Mouse (Mus musculus): ENCODE results near the gene Fam19a5. TPM values are rescaled to one million over a fixed set of nuclear protein-coding genes. Genes with fewer than 3 reads are reported as not detected.

Gene Fam19a5
- polyA plus RNA-seq, 1 experiment = 0.68 TPM

DNA sequence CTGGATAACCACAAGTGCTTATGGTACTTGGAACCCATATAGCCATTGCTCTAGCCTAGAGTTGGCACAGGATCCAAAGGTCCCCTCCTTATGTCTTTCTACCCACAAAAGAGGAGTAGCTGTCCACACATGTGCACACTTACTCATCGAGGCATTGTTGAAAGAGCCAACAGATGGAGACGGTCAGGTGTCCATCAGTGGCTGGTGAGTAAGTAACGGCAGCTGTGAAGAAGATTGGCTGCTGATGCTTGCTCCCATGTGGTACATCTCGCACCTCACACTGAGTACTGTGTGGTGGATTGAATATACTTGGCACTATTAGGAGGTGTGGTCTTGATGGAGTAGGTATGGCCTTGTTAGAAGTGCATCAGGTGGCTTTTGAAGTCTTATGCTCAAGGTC is 192.2 kb downstream of the Fam19a5 start:
- Histone ChIP-seq H3K4me3 (ENCODE audit: control insufficient read depth, low read depth, low read length) (no peak overlapping the region), H3K4me1 (ENCODE audit: control insufficient read depth, insufficient read depth, low read length) (no peaks in the 10 kb centered on the region), H3K36me3 (ENCODE audit: control insufficient read depth, insufficient read depth, low read length) (no peaks in the 10 kb centered on the region), H3K27me3 (ENCODE audit: control insufficient read depth, insufficient read depth, low read length) (no peaks in the 10 kb centered on the region), H3K27ac (ENCODE audit: control insufficient read depth, insufficient read depth, low read depth, low read length) (no peak overlapping the region)
- TF ChIP-seq POLR2A (IDR thresholded peaks at IDR 0.05; ENCODE audit: control insufficient read depth, low read depth, low read length) (no peak), CTCF (IDR thresholded peaks at IDR 0.05; ENCODE audit: control insufficient read depth, insufficient read depth, insufficient replicate concordance, low read depth, low read length) (no peak)

- Histone ChIP-seq H3K27ac (ENCODE audit: control insufficient read depth, insufficient read depth, low read depth, low read length) (no peak overlapping the region), H3K4me3 (ENCODE audit: control insufficient read depth, low read depth, low read length) (no peak overlapping the region), H3K4me1 (ENCODE audit: control insufficient read depth, insufficient read depth, low read length) (no peaks in the 10 kb centered on the region), H3K27me3 (ENCODE audit: control insufficient read depth, insufficient read depth, low read length) (no peaks in the 10 kb centered on the region), H3K36me3 (ENCODE audit: control insufficient read depth, insufficient read depth, low read length) (no peaks in the 10 kb centered on the region)
- no peak for TF ChIP-seq CTCF (IDR thresholded peaks at IDR 0.05; ENCODE audit: control insufficient read depth, insufficient read depth, insufficient replicate concordance, low read depth, low read length)
- TF ChIP-seq POLR2A (IDR thresholded peaks at IDR 0.05; ENCODE audit: control insufficient read depth, low read depth, low read length) = no peak
These were observed 211.4 kb downstream of the Fam19a5 start for GRCm38 (mm10) chr15:87755482-87755881.

- Histone ChIP-seq H3K4me1 (ENCODE audit: control insufficient read depth, insufficient read depth, low read length) (no peaks in the 10 kb centered on the region), H3K36me3 (ENCODE audit: control insufficient read depth, insufficient read depth, low read length) (no peaks in the 10 kb centered on the region), H3K27ac (ENCODE audit: control insufficient read depth, insufficient read depth, low read depth, low read length) (no peak overlapping the region), H3K4me3 (ENCODE audit: control insufficient read depth, low read depth, low read length) (no peak overlapping the region), H3K27me3 (ENCODE audit: control insufficient read depth, insufficient read depth, low read length) (no peaks in the 10 kb centered on the region)
- TF ChIP-seq CTCF (IDR thresholded peaks at IDR 0.05; ENCODE audit: control insufficient read depth, insufficient read depth, insufficient replicate concordance, low read depth, low read length) (no peak), POLR2A (IDR thresholded peaks at IDR 0.05; ENCODE audit: control insufficient read depth, low read depth, low read length) (no peak)
These were observed 221.8 kb downstream of the Fam19a5 start for GRCm38 (mm10) chr15:87765876-87766275.

- no peak overlapping the region for H3K27ac ChIP-seq (ENCODE audit: control insufficient read depth, insufficient read depth, low read depth, low read length)
- H3K36me3 ChIP-seq (ENCODE audit: control insufficient read depth, insufficient read depth, low read length) = no peaks in the 10 kb centered on the region
- no peak for TF ChIP-seq POLR2A (IDR thresholded peaks at IDR 0.05; ENCODE audit: control insufficient read depth, low read depth, low read length)
- TF ChIP-seq CTCF (IDR thresholded peaks at IDR 0.05; ENCODE audit: control insufficient read depth, insufficient read depth, insufficient replicate concordance, low read depth, low read length) = peak; percentile 27; the same call in 1 of the 2 replicates
- no peaks in the 10 kb centered on the region for H3K27me3 ChIP-seq (ENCODE audit: control insufficient read depth, insufficient read depth, low read length)
- no peaks in the 10 kb centered on the region for H3K4me1 ChIP-seq (ENCODE audit: control insufficient read depth, insufficient read depth, low read length)
- no peak overlapping the region for H3K4me3 ChIP-seq (ENCODE audit: control insufficient read depth, low read depth, low read length)
These were observed 229.9 kb downstream of the Fam19a5 start for GRCm38 (mm10) chr15:87773955-87774354.

- H3K4me3 ChIP-seq (ENCODE audit: control insufficient read depth, low read depth, low read length) = no peak overlapping the region
These were observed 239.2 kb downstream of the Fam19a5 start for GRCm38 (mm10) chr15:87783331-87783730.

DNA sequence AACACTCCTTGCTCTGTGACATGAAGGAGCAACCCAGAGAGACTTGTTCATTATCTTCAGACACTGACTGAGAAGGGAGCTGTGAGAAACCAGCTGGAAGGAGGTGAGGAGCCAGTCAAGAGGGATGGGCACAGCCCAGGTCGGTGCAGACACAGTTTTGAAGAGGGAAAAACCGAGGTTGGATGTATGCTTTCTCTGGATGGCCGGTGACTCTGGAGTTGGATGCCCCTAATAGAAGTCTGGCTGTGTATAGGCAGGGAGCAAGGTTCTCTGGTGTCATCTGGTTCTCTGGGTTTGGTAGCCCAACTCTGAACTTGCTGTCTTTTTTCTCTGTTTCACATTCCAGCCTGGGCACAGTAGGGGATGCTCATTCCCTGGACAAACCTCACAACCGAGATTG is 245.6 kb downstream of the Fam19a5 start:
- TF ChIP-seq CTCF (IDR thresholded peaks at IDR 0.05; ENCODE audit: control insufficient read depth, insufficient read depth, insufficient replicate concordance, low read depth, low read length) = no peak
- no peak for TF ChIP-seq POLR2A (IDR thresholded peaks at IDR 0.05; ENCODE audit: control insufficient read depth, low read depth, low read length)
- Histone ChIP-seq H3K4me3 (ENCODE audit: control insufficient read depth, low read depth, low read length) (no peak overlapping the region), H3K27ac (ENCODE audit: control insufficient read depth, insufficient read depth, low read depth, low read length) (no peak overlapping the region), H3K36me3 (ENCODE audit: control insufficient read depth, insufficient read depth, low read length) (no peaks in the 10 kb centered on the region), H3K27me3 (ENCODE audit: control insufficient read depth, insufficient read depth, low read length) (no peaks in the 10 kb centered on the region), H3K4me1 (ENCODE audit: control insufficient read depth, insufficient read depth, low read length) (no peaks in the 10 kb centered on the region)

More at GRCm38 (mm10) chr15:87783331-87783730, 239.2 kb downstream of the Fam19a5 start:
- Histone ChIP-seq H3K27me3 (ENCODE audit: control insufficient read depth, insufficient read depth, low read length) (no peaks in the 10 kb centered on the region), H3K36me3 (ENCODE audit: control insufficient read depth, insufficient read depth, low read length) (no peaks in the 10 kb centered on the region), H3K4me1 (ENCODE audit: control insufficient read depth, insufficient read depth, low read length) (no peaks in the 10 kb centered on the region), H3K27ac (ENCODE audit: control insufficient read depth, insufficient read depth, low read depth, low read length) (no peak overlapping the region)
- no peak for TF ChIP-seq CTCF (IDR thresholded peaks at IDR 0.05; ENCODE audit: control insufficient read depth, insufficient read depth, insufficient replicate concordance, low read depth, low read length)
- no peak for TF ChIP-seq POLR2A (IDR thresholded peaks at IDR 0.05; ENCODE audit: control insufficient read depth, low read depth, low read length)

- no peak for TF ChIP-seq POLR2A (IDR thresholded peaks at IDR 0.05; ENCODE audit: control insufficient read depth, low read depth, low read length)
- TF ChIP-seq CTCF (IDR thresholded peaks at IDR 0.05; ENCODE audit: control insufficient read depth, insufficient read depth, insufficient replicate concordance, low read depth, low read length) = no peak
- no peak overlapping the region for H3K4me3 ChIP-seq (ENCODE audit: control insufficient read depth, low read depth, low read length)
- no peaks in the 10 kb centered on the region for H3K36me3 ChIP-seq (ENCODE audit: control insufficient read depth, insufficient read depth, low read length)
- no peaks in the 10 kb centered on the region for H3K4me1 ChIP-seq (ENCODE audit: control insufficient read depth, insufficient read depth, low read length)
- no peak overlapping the region for H3K27ac ChIP-seq (ENCODE audit: control insufficient read depth, insufficient read depth, low read depth, low read length)
- no peaks in the 10 kb centered on the region for H3K27me3 ChIP-seq (ENCODE audit: control insufficient read depth, insufficient read depth, low read length)
These were observed 249.6 kb downstream of the Fam19a5 start for GRCm38 (mm10) chr15:87793661-87794060.

GRCm38 (mm10) chr15:87796571-87796970 is 252.5 kb downstream of the Fam19a5 start:
- Histone ChIP-seq H3K27ac (ENCODE audit: control insufficient read depth, insufficient read depth, low read depth, low read length) (no peak overlapping the region), H3K4me1 (ENCODE audit: control insufficient read depth, insufficient read depth, low read length) (no peaks in the 10 kb centered on the region), H3K27me3 (ENCODE audit: control insufficient read depth, insufficient read depth, low read length) (no peaks in the 10 kb centered on the region), H3K36me3 (ENCODE audit: control insufficient read depth, insufficient read depth, low read length) (no peaks in the 10 kb centered on the region), H3K4me3 (ENCODE audit: control insufficient read depth, low read depth, low read length) (no peak overlapping the region)
- TF ChIP-seq POLR2A (IDR thresholded peaks at IDR 0.05; ENCODE audit: control insufficient read depth, low read depth, low read length) = no peak
- no peak for TF ChIP-seq CTCF (IDR thresholded peaks at IDR 0.05; ENCODE audit: control insufficient read depth, insufficient read depth, insufficient replicate concordance, low read depth, low read length)
